Mouse (Mus musculus) G1E (cell line): ENCODE measurements around the gene Gtpbp1.

Source experiments
- CTCF ChIP-seq: IDR thresholded peaks from 2 replicates; pipeline ENCODE4 v1.5.1; 2012; ENCODE audit warnings: low read depth, low read length, inconsistent platforms, mixed read lengths
- GATA1 ChIP-seq: IDR thresholded peaks from 2 replicates; pipeline ENCODE4 v1.6.1; 2012; ENCODE audit warnings: borderline replicate concordance, low read length, inconsistent platforms, mixed read lengths
- GATA2 ChIP-seq: IDR thresholded peaks from 2 replicates; pipeline ENCODE4 v1.6.1; 2012; ENCODE audit warnings: low read depth, low read length, inconsistent platforms, borderline replicate concordance
- POLR2AphosphoS5 ChIP-seq: IDR thresholded peaks from 2 replicates; pipeline ENCODE4 v1.6.1; 2012; ENCODE audit warnings: low read depth, low read length, inconsistent platforms; ENCODE audit not compliant: insufficient replicate concordance
- TAL1 ChIP-seq: conservative IDR thresholded peaks from 2 replicates; pipeline ENCODE4 v1.6.1; 2012; ENCODE audit warnings: low read depth, low read length, inconsistent platforms, mixed read lengths

DNA sequence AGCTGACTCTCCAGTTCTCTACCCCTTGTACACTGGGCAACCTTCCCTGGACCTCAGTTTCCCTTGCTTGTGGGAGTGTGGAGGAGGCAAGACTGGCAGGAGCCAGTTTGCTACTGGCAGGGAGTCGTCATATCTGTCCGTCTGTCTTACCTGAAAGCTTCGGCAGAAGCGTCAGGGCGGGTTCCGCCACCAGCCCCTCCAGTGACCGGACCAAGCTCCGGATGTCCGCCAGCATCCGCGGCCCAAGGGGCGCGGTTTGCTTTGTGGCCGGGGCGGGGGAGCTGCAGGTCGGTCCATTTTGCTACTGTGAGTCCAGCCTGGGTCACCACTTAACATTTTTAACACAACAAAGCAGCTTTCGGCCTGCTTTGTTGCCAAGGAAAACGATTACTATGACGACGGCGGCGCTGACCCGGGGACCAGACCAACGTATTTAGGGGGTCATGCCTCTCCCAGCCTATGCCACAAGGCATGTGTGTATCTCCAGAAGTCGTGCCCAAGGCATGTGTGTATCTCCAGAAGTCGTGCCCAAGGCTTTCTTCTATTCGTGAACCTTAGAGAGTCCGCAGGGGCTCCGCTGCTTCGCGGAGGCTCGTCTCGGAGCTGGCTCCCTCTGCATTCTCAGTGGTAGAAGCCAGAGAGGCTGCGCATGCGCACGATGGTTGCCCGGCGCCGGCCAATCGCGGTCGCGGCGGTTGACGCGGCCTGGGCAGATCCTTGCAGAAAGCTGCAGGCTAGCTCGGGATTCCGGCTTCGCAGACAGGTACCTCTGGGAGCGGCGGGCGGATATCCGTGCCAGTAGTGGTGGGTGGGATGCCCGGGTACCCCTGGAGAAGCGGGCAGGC lies 31.9 kb upstream of the Gtpbp1 start, which contains the start of the genes Fam227a and Cby1:
- TF ChIP-seq CTCF (no peak), GATA1 (no peak), TAL1 (no peak), POLR2AphosphoS5 (no peak), GATA2 (no peak)
